Mouse (Mus musculus) midbrain, embryonic 10.5 days (tissue): ENCODE results near the gene Skint10. TPM values are rescaled to one million over a fixed set of nuclear protein-coding genes. Genes with fewer than 3 reads are reported as not detected.

ENCODE experiments used
- DNase-seq: peaks from one replicate; pipeline ENCODE4 v3.0.0-alpha.2; 2017; ENCODE audit warnings: low spot score
- H3K27ac ChIP-seq: fragments of 300-500 bp; sonication (generic); replicated peaks from 2 replicates; pipeline ENCODE4 v1.5.1; 2016; ENCODE audit warnings: mild to moderate bottlenecking
- H3K27me3 ChIP-seq: fragments of 300-500 bp; sonication (generic); 2 replicates; pipeline ENCODE4 v1.6.1; 2016; ENCODE audit warnings: low read depth, mild to moderate bottlenecking; ENCODE audit not compliant: poor library complexity, severe bottlenecking
- H3K36me3 ChIP-seq: fragments of 300-500 bp; sonication (generic); 2 replicates; pipeline ENCODE4 v1.6.1; 2016; ENCODE audit warnings: mild to moderate bottlenecking, moderate library complexity
- H3K4me1 ChIP-seq: fragments of 300-500 bp; sonication (generic); 2 replicates; pipeline ENCODE4 v1.6.1; 2016
- H3K4me3 ChIP-seq: fragments of 300-500 bp; sonication (generic); 2 replicates; pipeline ENCODE4 v1.5.1; 2016; ENCODE audit warnings: mild to moderate bottlenecking, moderate library complexity
- H3K9me3 ChIP-seq: fragments of 300-500 bp; sonication (generic); replicated peaks from 2 replicates; pipeline ENCODE4 v1.6.1; 2016; ENCODE audit warnings: mild to moderate bottlenecking
- WGBS: fragments of 180-500 bp; shearing (Covaris S2); methylation state at CpG from one replicate; pipeline ENCODE4 v1.1.7; 2016; 5-methylcytosine and 5-hydroxymethylcytosine counted together
- polyA plus RNA-seq: library from polyadenylated mRNA; unstranded; fragments of >200 nt; fragmentation: Nextera tagmentation; extraction: Ambion mirVana; gene quantifications from 2 replicates; pipeline ENCODE4 v1.2.1, GENCODE M21; 2016

Skint10 gene
- not detected in 2 replicates for polyA plus RNA-seq

DNA sequence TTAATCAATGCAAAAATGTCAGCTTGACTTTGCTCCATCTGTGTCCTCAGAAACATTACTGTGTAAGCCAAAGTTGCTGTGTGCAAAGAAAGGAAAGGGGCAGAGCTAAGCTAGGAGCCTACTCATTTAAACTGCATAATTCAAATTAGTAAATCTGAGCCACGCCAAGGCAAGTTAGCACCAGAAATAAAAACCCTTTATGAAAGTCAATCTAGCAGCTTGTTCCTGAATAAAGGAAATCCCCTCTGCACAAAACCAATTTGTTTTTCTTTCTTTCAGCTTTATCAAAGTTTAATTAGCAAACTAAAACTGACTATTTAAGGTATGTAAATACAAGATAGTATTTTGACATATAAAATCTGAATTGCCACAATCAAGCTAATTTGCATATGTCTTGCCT lies at the start of gene Skint10:
Skint10 (minus strand) TSS at position 101 of the 400 bp plus-strand sequence.
- Histone ChIP-seq H3K36me3 (no peaks in the 10 kb centered on the region), H3K9me3 (peaks cover 14% of the 10 kb centered on the region), H3K27ac (no peak within 1 kb of the TSS), H3K4me3 (no peak within 1 kb of the TSS), H3K4me1 (no peaks in the 10 kb centered on the region), H3K27me3 (no peaks in the 10 kb centered on the region)
- 80% methylated on average over 1 of the region's 1 CpGs for WGBS
- no peak for DNase-seq

DNA sequence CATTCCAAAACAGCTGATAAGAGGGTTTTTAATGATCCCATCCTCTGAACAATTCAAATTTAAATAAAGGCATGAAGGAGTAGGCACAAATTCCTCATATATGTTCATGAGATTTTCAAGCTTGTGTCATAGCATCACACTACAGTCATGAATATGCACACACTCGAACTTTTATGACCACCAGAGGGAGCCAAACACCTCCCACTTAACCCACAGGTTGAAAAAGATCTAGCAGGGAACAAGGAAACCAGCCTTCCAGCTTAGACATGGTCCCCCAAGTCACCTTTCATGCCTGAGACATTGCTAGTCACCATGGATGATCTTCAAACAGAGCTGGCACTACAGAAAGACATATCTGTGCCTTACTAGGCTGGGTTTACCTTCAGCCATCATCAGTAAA lies 16.0 kb upstream of the Skint10 start:
- H3K9me3 ChIP-seq = peaks cover 80% of the 10 kb centered on the region
- no peaks in the 10 kb centered on the region for H3K27me3 ChIP-seq
- WGBS = 4% methylated on average over 1 of the region's 1 CpGs
- no peak overlapping the region for H3K4me3 ChIP-seq
- no peaks in the 10 kb centered on the region for H3K4me1 ChIP-seq
- H3K27ac ChIP-seq = no peak overlapping the region
- no peaks in the 10 kb centered on the region for H3K36me3 ChIP-seq
- no peak for DNase-seq

Other genes with a start within 250 kb of the Skint10 start
- gene Skint2, start 217.7 kb downstream of the Skint10 start, polyA plus RNA-seq = not detected in 2 replicates